Mouse (Mus musculus): ENCODE measurements at regions not wholly inside any gene's neighbourhood (a gene's known extent, or its start where the extent isn't known, plus 50 kb on each side); places are given as distances from the start of the nearest gene placed in this dataset.

GRCm38 (mm10) chr12:77943960-77944359 is 250.1 kb upstream of the Gm6657 start:
- TF ChIP-seq CTCF (IDR thresholded peaks at IDR 0.05; ENCODE audit: insufficient read depth, low read length), result no peak
- TF ChIP-seq POLR2A (IDR thresholded peaks at IDR 0.05; ENCODE audit: borderline replicate concordance, extremely low read depth, low read depth, low read length), result no peak

Data from lung, adult 2 months (tissue).